Mouse (Mus musculus) megakaryocyte, embryonic 14.5 days (primary cell): Measurements from ENCODE around the gene Fnip2.

Source experiments
- FLI1 ChIP-seq: IDR thresholded peaks from 2 replicates; pipeline ENCODE4 v1.6.1; 2012; ENCODE audit warnings: low read length, inconsistent platforms, mixed read lengths
- GATA1 ChIP-seq: IDR thresholded peaks from 3 replicates; pipeline ENCODE4 v1.6.1; 2012; ENCODE audit warnings: mixed read lengths, low read length, inconsistent platforms, borderline replicate concordance

DNA sequence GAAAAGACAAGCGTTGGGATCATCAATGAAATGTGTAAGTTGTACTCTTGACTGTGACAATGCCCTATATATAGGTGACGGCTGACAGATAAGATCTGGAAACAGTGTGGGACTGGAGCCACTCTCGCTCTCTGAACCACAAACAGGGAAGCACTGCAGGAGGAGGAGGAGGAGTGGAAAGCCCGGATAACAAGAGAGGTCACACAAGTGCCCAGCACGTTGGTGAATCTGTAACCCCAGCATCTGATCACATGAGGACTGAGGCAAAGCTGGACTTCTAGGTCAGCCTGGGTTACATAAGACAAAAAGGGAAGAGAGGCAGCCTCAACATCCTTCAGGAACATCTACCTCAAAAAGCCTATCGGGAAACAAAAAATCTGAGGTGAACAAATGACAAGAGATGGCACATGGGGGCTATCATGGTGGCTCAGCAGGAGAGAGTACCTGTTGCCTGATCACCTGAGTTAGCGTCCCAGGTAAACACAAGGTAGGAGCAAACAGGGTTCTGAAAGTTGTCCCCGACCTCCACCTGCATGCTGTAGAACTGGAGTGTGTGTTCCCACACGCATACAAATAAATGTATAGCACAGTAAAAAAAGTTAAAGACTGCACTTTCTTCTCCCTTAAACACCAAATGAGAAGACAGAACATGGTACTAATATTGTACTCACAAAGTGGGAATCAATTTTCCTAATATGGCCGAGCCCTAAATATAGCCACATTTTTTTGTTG lies 2.6 kb downstream of the Fnip2 start:
- TF ChIP-seq GATA1: no peak
- TF ChIP-seq FLI1: no peak
